Mouse (Mus musculus) stomach, postnatal 0 days (tissue): ENCODE measurements around the gene Slc46a3.

Experiments
- CTCF ChIP-seq: IDR thresholded peaks from 2 replicates; pipeline ENCODE4 v1.5.1; 2016; ENCODE audit warnings: antibody characterized with exemption, low read depth, mild to moderate bottlenecking, moderate library complexity
- EP300 ChIP-seq: optimal IDR thresholded peaks from 2 replicates; pipeline ENCODE3; 2016; ENCODE audit warnings: antibody characterized with exemption

GRCm38 (mm10) chr5:147883581-147883980 lies 11.0 kb downstream of the Slc46a3 start:
- TF ChIP-seq CTCF (no peak), EP300 (no peak)
